Mouse (Mus musculus) C2C12 (cell line): ENCODE measurements at regions not wholly inside any gene's neighbourhood (a gene's known extent, or its start where the extent isn't known, plus 50 kb on each side); places are given as distances from the start of the nearest gene placed in this dataset.

ENCODE experiments used
- H3K27me3 ChIP-seq: one replicate; pipeline ENCODE4 v1.6.1; 2011; ENCODE audit not compliant: control insufficient read depth, insufficient read depth, insufficient read length
- H3K36me3 ChIP-seq: one replicate; pipeline ENCODE4 v1.6.1; 2011; ENCODE audit not compliant: control insufficient read depth, insufficient read depth
- H3K4me3 ChIP-seq: one replicate; pipeline ENCODE4 v1.5.1; 2011; ENCODE audit warnings: mild to moderate bottlenecking, control low read depth; ENCODE audit not compliant: poor library complexity, insufficient read depth, severe bottlenecking
- H3K79me2 ChIP-seq: one replicate; pipeline ENCODE4 v1.6.1; 2011; ENCODE audit not compliant: control insufficient read depth, insufficient read depth
- H3K79me3 ChIP-seq: one replicate; pipeline ENCODE4 v1.6.1; 2011; ENCODE audit warnings: low read depth, control low read depth
- H3ac ChIP-seq: one replicate; pipeline ENCODE3; 2011; ENCODE audit warnings: low read depth; ENCODE audit not compliant: control insufficient read depth, insufficient read length
- CEBPB ChIP-seq: IDR thresholded peaks from one replicate; pipeline ENCODE4 v1.6.1; 2011; ENCODE audit warnings: low read depth, mild to moderate bottlenecking, control low read depth, moderate library complexity
- CTCF ChIP-seq: IDR thresholded peaks from one replicate; pipeline ENCODE4 v1.5.1; 2011; ENCODE audit not compliant: control insufficient read depth, insufficient read depth, insufficient read length
- FOSL1 ChIP-seq: IDR thresholded peaks from one replicate; pipeline ENCODE4 v1.8.0; 2011; ENCODE audit warnings: mild to moderate bottlenecking, low read length; ENCODE audit not compliant: poor library complexity, insufficient read depth, severe bottlenecking
- MAX ChIP-seq: IDR thresholded peaks from one replicate; pipeline ENCODE4 v1.6.1; 2011; ENCODE audit warnings: mild to moderate bottlenecking, control low read depth
- MYOD1 ChIP-seq: IDR thresholded peaks from one replicate; pipeline ENCODE4 v1.6.1; 2011; ENCODE audit warnings: low read depth; ENCODE audit not compliant: control insufficient read depth, insufficient read length
- MYOG ChIP-seq: IDR thresholded peaks from one replicate; pipeline ENCODE4 v1.6.1; 2011; ENCODE audit not compliant: control insufficient read depth, insufficient read length; ENCODE audit errors: extremely low read depth
- USF1 ChIP-seq: IDR thresholded peaks from one replicate; pipeline ENCODE4 v1.6.1; 2011; ENCODE audit warnings: low read depth, mild to moderate bottlenecking, control low read depth, moderate library complexity

GRCm38 (mm10) chr16:74756720-74757345, 345.2 kb upstream of the Robo2 start:
- Histone ChIP-seq H3K4me3 (no peak overlapping the region), H3ac (no peak overlapping the region), H3K36me3 (no peaks in the 10 kb centered on the region), H3K27me3 (no peaks in the 10 kb centered on the region), H3K79me3 (no peaks in the 10 kb centered on the region), H3K79me2 (no peaks in the 10 kb centered on the region)
- no peak for TF ChIP-seq MYOD1
- TF ChIP-seq USF1 = no peak
- no peak for TF ChIP-seq CEBPB
- no peak for TF ChIP-seq CTCF
- TF ChIP-seq MAX = no peak
- TF ChIP-seq MYOG = no peak
- TF ChIP-seq FOSL1 = no peak

- TF ChIP-seq MAX (no peak), MYOG (no peak), CEBPB (no peak), CTCF (no peak), MYOD1 (no peak), FOSL1 (no peak), USF1 (no peak)
- Histone ChIP-seq H3K79me2 (no peaks in the 10 kb centered on the region), H3K27me3 (no peaks in the 10 kb centered on the region), H3K36me3 (no peaks in the 10 kb centered on the region), H3K4me3 (no peak overlapping the region), H3ac (no peak overlapping the region), H3K79me3 (no peaks in the 10 kb centered on the region)
Observed at GRCm38 (mm10) chr16:74750900-74751299, 339.3 kb upstream of the Robo2 start.

DNA sequence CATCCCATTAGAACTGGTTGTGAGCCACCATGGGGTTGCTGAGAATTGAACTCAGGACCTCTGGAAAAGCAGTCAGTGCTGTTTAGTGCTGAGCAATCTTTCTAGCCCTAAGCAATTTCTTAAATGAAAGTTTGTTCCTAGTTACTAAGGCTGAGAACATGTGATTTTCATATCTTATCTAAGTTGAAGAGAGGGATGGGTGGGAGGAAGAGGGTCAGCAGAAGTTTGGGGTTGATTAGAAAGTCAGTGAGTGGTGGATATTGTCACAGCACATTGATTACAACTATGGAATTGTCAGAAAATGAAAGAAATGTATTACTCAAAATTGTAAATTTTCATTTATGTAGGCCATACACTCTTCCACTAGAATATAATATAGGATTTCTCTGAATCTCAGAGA, 337.4 kb upstream of the Robo2 start:
- Histone ChIP-seq H3K36me3 (no peaks in the 10 kb centered on the region), H3K4me3 (no peak overlapping the region), H3K79me2 (no peaks in the 10 kb centered on the region), H3ac (no peak overlapping the region), H3K27me3 (no peaks in the 10 kb centered on the region), H3K79me3 (no peaks in the 10 kb centered on the region)
- TF ChIP-seq MAX (no peak), FOSL1 (no peak), CEBPB (no peak), USF1 (no peak), MYOD1 (no peak), MYOG (no peak), CTCF (no peak)

DNA sequence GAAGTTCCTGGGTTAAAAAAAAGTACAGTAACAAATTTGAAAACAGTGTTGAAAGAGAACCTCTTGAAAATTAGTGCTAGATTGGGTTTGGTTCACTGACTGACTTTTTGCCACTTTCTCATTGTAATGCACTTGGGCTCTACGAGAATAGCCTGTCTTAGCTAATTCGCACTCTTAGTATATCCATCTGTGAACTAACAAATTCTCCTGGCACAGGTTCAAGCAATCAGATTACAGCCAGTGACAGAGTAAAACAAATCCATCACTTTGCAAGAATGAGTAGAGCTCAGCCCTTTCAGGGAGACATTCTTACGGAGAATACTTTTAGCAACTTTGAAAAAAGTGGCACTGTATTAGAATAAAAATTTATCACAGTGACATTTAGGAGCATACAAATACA, 331.9 kb upstream of the Robo2 start:
- no peak overlapping the region for H3K4me3 ChIP-seq
- TF ChIP-seq FOSL1 (no peak), MYOG (no peak), MYOD1 (no peak)

DNA sequence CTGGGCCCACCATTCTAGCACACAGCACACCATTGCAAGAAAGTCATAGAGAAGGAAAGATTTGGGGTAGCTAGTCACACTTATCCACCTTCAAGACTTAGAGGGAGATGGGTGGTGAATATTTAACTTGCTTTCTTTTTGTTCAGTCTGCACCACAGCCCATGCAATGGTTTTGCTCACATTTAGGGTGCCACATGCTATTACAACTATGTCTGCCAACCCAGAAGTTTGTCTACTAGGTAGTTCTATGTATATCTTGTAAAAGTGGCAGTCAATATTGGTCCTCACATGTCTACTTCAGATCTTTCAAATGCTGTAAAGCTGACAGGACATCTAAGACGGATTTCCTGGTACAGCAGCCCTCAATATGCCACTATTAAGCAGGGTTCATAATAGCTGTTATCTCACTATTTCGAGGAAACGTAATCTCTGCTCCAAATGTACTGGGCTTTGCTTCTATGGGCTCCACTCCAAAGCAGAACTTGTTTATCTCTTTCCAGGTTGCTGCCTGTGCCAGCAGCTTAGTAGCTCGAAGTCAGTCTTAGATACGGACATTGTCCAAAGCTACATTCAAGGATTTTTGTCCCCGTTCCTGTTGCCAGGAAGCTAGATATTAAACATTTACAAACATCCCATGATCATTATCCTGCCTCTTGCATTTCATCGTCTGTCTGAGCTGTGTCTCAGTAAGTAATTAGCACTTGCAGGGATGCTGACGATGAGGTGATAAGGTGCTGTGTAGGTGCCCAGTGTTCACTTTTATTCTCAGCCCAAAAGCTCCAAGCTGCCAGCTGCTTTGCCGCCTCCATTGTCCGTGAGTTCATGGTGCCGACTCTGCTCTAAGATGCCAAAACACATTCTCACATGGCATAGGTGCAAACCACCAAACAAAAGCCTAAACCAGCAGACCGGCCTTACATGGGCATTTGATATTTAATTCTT, 327.8 kb upstream of the Robo2 start:
- no peaks in the 10 kb centered on the region for H3K79me2 ChIP-seq
- no peaks in the 10 kb centered on the region for H3K27me3 ChIP-seq
- H3K36me3 ChIP-seq = no peaks in the 10 kb centered on the region
- no peak overlapping the region for H3K4me3 ChIP-seq
- no peak overlapping the region for H3ac ChIP-seq
- H3K79me3 ChIP-seq = no peaks in the 10 kb centered on the region
- TF ChIP-seq MYOG (no peak), MYOD1 (no peak), MAX (no peak), CTCF (no peak), CEBPB (no peak), FOSL1 (no peak), USF1 (no peak)

More for the DNA sequence above, 331.9 kb upstream of the Robo2 start:
- H3K36me3 ChIP-seq = no peaks in the 10 kb centered on the region
- no peaks in the 10 kb centered on the region for H3K27me3 ChIP-seq
- no peak overlapping the region for H3ac ChIP-seq
- no peaks in the 10 kb centered on the region for H3K79me3 ChIP-seq
- H3K79me2 ChIP-seq = no peaks in the 10 kb centered on the region
